Mouse (Mus musculus) forebrain, embryonic 12.5 days (tissue): Measurements from ENCODE around the gene Fkbp6. TPM values are rescaled to one million over a fixed set of nuclear protein-coding genes. Genes with fewer than 3 reads are reported as not detected.

Experiments
- ATAC-seq: fragments of 200-750 bp; cut with Nextera tagmentation; 2 replicates; pipeline ENCODE4 v1.8.0; 2017; ENCODE audit warnings: moderate TSS enrichment; ENCODE audit not compliant: low FRiP score
- H3K27ac ChIP-seq: fragments of 300-500 bp; sonication (generic); 2 replicates; pipeline ENCODE4 v1.5.1; 2016; ENCODE audit warnings: mild to moderate bottlenecking
- H3K27me3 ChIP-seq: fragments of 300-500 bp; sonication (generic); 2 replicates; pipeline ENCODE4 v1.6.1; 2016; ENCODE audit warnings: mild to moderate bottlenecking
- H3K36me3 ChIP-seq: fragments of 300-500 bp; sonication (generic); replicated peaks from 2 replicates; pipeline ENCODE4 v1.6.1; 2016; ENCODE audit warnings: mild to moderate bottlenecking
- H3K4me1 ChIP-seq: fragments of 300-500 bp; sonication (generic); 2 replicates; pipeline ENCODE4 v1.6.1; 2016
- H3K4me2 ChIP-seq: fragments of 300-500 bp; sonication (generic); 2 replicates; pipeline ENCODE4 v1.6.1; 2016; ENCODE audit warnings: mild to moderate bottlenecking, moderate library complexity
- H3K4me3 ChIP-seq: fragments of 300-500 bp; sonication (generic); replicated peaks from 2 replicates; pipeline ENCODE4 v1.5.1; 2016; ENCODE audit warnings: mild to moderate bottlenecking
- H3K9ac ChIP-seq: fragments of 300-500 bp; sonication (generic); 2 replicates; pipeline ENCODE4 v1.6.1; 2016; ENCODE audit warnings: mild to moderate bottlenecking
- H3K9me3 ChIP-seq: fragments of 300-500 bp; sonication (generic); 2 replicates; pipeline ENCODE4 v1.6.1; 2016
- WGBS: fragments of 180-500 bp; shearing (Covaris S2); methylation state at CpG from one replicate; pipeline ENCODE4 v1.1.7; 2016; 5-methylcytosine and 5-hydroxymethylcytosine counted together
- microRNA-seq: library from miRNA; unstranded; fragments of <30 nt; microRNA quantifications from one replicate; pipeline ENCODE4, GENCODE M21; 2017
- polyA plus RNA-seq: library from polyadenylated mRNA; unstranded; fragments of >200 nt; fragmentation: Nextera tagmentation; extraction: Ambion mirVana; gene quantifications from 2 replicates; pipeline ENCODE4 v1.2.1, GENCODE M21; 2016

Gene Fkbp6
- polyA plus RNA-seq, 1 experiment from 2014 or later = 0.17 TPM

GRCm38 (mm10) chr5:135246531-135246930, 103.3 kb downstream of the Fkbp6 start:
- ATAC-seq = no peak
- no peaks in the 10 kb centered on the region for H3K9me3 ChIP-seq
- no peak overlapping the region for H3K4me3 ChIP-seq
- H3K27me3 ChIP-seq = peaks cover 19% of the 10 kb centered on the region
- peaks cover 44% of the 10 kb centered on the region for H3K4me1 ChIP-seq
- 49% methylated on average over 4 of the region's 4 CpGs for WGBS
- peak overlapping the region; percentile 30; the same call in 1 of the 2 replicates for H3K9ac ChIP-seq
- peaks cover 54% of the 10 kb centered on the region for H3K36me3 ChIP-seq
- no peak overlapping the region for H3K27ac ChIP-seq
- 0 out of 2 replicates have a peak overlapping the region, but pooled peaks have one; percentile 5 for H3K4me2 ChIP-seq

- Histone ChIP-seq H3K9me3 (no peaks in the 10 kb centered on the region), H3K4me2 (no peak overlapping the region), H3K36me3 (peaks cover 88% of the 10 kb centered on the region), H3K4me1 (peaks cover 16% of the 10 kb centered on the region), H3K9ac (no peak overlapping the region), H3K27me3 (no peaks in the 10 kb centered on the region), H3K4me3 (no peak overlapping the region), H3K27ac (no peak overlapping the region)
- 92% methylated on average over 1 of the region's 1 CpGs for WGBS
- no peak for ATAC-seq
Observed at GRCm38 (mm10) chr5:135243166-135243565, 106.7 kb downstream of the Fkbp6 start.

GRCm38 (mm10) chr5:135242608-135243007, 107.2 kb downstream of the Fkbp6 start:
- no peak overlapping the region for H3K9ac ChIP-seq
- no peaks in the 10 kb centered on the region for H3K9me3 ChIP-seq
- no peak overlapping the region for H3K4me3 ChIP-seq
- H3K4me1 ChIP-seq = peaks cover 12% of the 10 kb centered on the region
- H3K27me3 ChIP-seq = no peaks in the 10 kb centered on the region
- H3K36me3 ChIP-seq = peaks cover 93% of the 10 kb centered on the region
- no peak overlapping the region for H3K27ac ChIP-seq
- WGBS = 93% methylated on average over 3 of the region's 3 CpGs
- ATAC-seq = no peak
- no peak overlapping the region for H3K4me2 ChIP-seq

GRCm38 (mm10) chr5:135242136-135242535, 107.7 kb downstream of the Fkbp6 start:
- Histone ChIP-seq H3K4me2 (no peak overlapping the region), H3K9ac (no peak overlapping the region), H3K27me3 (no peaks in the 10 kb centered on the region), H3K4me3 (no peak overlapping the region), H3K4me1 (peaks cover 7% of the 10 kb centered on the region), H3K9me3 (no peaks in the 10 kb centered on the region), H3K27ac (no peak overlapping the region), H3K36me3 (peaks cover 95% of the 10 kb centered on the region)
- no peak for ATAC-seq
- WGBS = 84% methylated on average over 12 of the region's 12 CpGs

Small RNA genes within 50 kb of the gene (microRNA-seq; reads per million reads assigned to microRNA genes)
- 2.7 reads per million, percentile 4 among the genes with 10 or more reads in this experiment for gene Mir7033

Other genes with a start within 250 kb of the Fkbp6 start
- 27.5 and 29.6 TPM in 2 replicates for gene Tbl2, start 200.4 kb downstream of the Fkbp6 start, polyA plus RNA-seq
- 46.6 TPM in 2 replicates for gene Bcl7b, start 181.8 kb downstream of the Fkbp6 start, polyA plus RNA-seq
- gene Baz1b, start 162.8 kb downstream of the Fkbp6 start, polyA plus RNA-seq = 75.0 and 75.4 TPM in 2 replicates
- 23.1 and 27.7 TPM in 2 replicates for gene Fzd9, start 98.8 kb downstream of the Fkbp6 start, polyA plus RNA-seq
- gene Trim50, start 3.3 kb upstream of the Fkbp6 start, polyA plus RNA-seq = not detected in 2 replicates
- gene Nsun5, start 19.9 kb upstream of the Fkbp6 start, polyA plus RNA-seq = 34.9 and 35.6 TPM in 2 replicates
- 23.4 and 27.0 TPM in 2 replicates for gene Pom121, start 44.5 kb upstream of the Fkbp6 start, polyA plus RNA-seq
- gene Hip1, start 195.1 kb upstream of the Fkbp6 start, polyA plus RNA-seq = 58.7 and 64.2 TPM in 2 replicates
- not detected in 2 replicates for gene Ccl26, start 213.5 kb upstream of the Fkbp6 start, polyA plus RNA-seq
- 0.74 and 2.1 TPM in 2 replicates for gene Ccl24, start 223.0 kb upstream of the Fkbp6 start, polyA plus RNA-seq